Mouse (Mus musculus): ENCODE measurements at regions not wholly inside any gene's neighbourhood (a gene's known extent, or its start where the extent isn't known, plus 50 kb on each side); places are given as distances from the start of the nearest gene placed in this dataset.
A peak's percentile ranks its signal among the peaks of the same experiment; 100 is the strongest.

GRCm38 (mm10) chr4:124393595-124393994, 217.0 kb downstream of the 3100002H09Rik start:
- Histone ChIP-seq H3K27me3 (ENCODE audit: control insufficient read depth, insufficient read depth, low read length) (no peaks in the 10 kb centered on the region), H3K27ac (ENCODE audit: low read length) (no peak overlapping the region), H3K9me3 (replicated peaks; ENCODE audit: control insufficient read depth, low read length) (no peaks in the 10 kb centered on the region), H3K9ac (ENCODE audit: low read length) (no peak overlapping the region), H3K4me1 (ENCODE audit: control insufficient read depth, insufficient read depth, low read length) (peaks cover 12% of the 10 kb centered on the region; the same call in 1 of the 2 replicates), H3K4me2 (ENCODE audit: low read depth, low read length) (no peak overlapping the region), H3K36me3 (ENCODE audit: control insufficient read depth, insufficient read depth, low read length) (no peaks in the 10 kb centered on the region), H3K4me3 (replicated peaks; ENCODE audit: low read length) (no peak overlapping the region)
- ATAC-seq (ENCODE audit: insufficient read depth, low FRiP score), result no peak
- WGBS, result 37% methylated on average over 10 of the region's 10 CpGs

GRCm38 (mm10) chr4:124389067-124389466, 221.5 kb downstream of the 3100002H09Rik start:
- peaks cover 19% of the 10 kb centered on the region; the same call in 1 of the 2 replicates for H3K4me1 ChIP-seq (ENCODE audit: control insufficient read depth, insufficient read depth, low read length)
- H3K36me3 ChIP-seq (ENCODE audit: control insufficient read depth, insufficient read depth, low read length), result no peaks in the 10 kb centered on the region
- H3K9ac ChIP-seq (ENCODE audit: low read length), result no peak overlapping the region
- no peaks in the 10 kb centered on the region for H3K27me3 ChIP-seq (ENCODE audit: control insufficient read depth, insufficient read depth, low read length)
- 69% methylated on average over 10 of the region's 10 CpGs for WGBS
- H3K27ac ChIP-seq (ENCODE audit: low read length), result no peak overlapping the region
- ATAC-seq (ENCODE audit: insufficient read depth, low FRiP score), result no peak
- no peak overlapping the region for H3K4me3 ChIP-seq (replicated peaks; ENCODE audit: low read length)
- no peaks in the 10 kb centered on the region for H3K9me3 ChIP-seq (replicated peaks; ENCODE audit: control insufficient read depth, low read length)
- H3K4me2 ChIP-seq (ENCODE audit: low read depth, low read length), result no peak overlapping the region

GRCm38 (mm10) chr4:124385106-124386055, 225.2 kb downstream of the 3100002H09Rik start:
- ATAC-seq (ENCODE audit: insufficient read depth, low FRiP score), result peak; percentile 62

GRCm38 (mm10) chr4:124376504-124376903, 234.1 kb downstream of the 3100002H09Rik start:
- Histone ChIP-seq H3K4me1 (ENCODE audit: control insufficient read depth, insufficient read depth, low read length) (no peaks in the 10 kb centered on the region), H3K27ac (ENCODE audit: low read length) (no peak overlapping the region), H3K4me3 (replicated peaks; ENCODE audit: low read length) (no peak overlapping the region), H3K9me3 (replicated peaks; ENCODE audit: control insufficient read depth, low read length) (no peaks in the 10 kb centered on the region), H3K9ac (ENCODE audit: low read length) (no peak overlapping the region), H3K27me3 (ENCODE audit: control insufficient read depth, insufficient read depth, low read length) (no peaks in the 10 kb centered on the region), H3K4me2 (ENCODE audit: low read depth, low read length) (no peak overlapping the region), H3K36me3 (ENCODE audit: control insufficient read depth, insufficient read depth, low read length) (no peaks in the 10 kb centered on the region)
- no peak for ATAC-seq (ENCODE audit: insufficient read depth, low FRiP score)
- WGBS, result 69% methylated on average over 5 of the region's 5 CpGs

More at GRCm38 (mm10) chr4:124385106-124386055, 225.2 kb downstream of the 3100002H09Rik start:
- Histone ChIP-seq H3K4me1 (ENCODE audit: control insufficient read depth, insufficient read depth, low read length) (peaks cover 14% of the 10 kb centered on the region; the same call in 1 of the 2 replicates), H3K27me3 (ENCODE audit: control insufficient read depth, insufficient read depth, low read length) (no peaks in the 10 kb centered on the region), H3K36me3 (ENCODE audit: control insufficient read depth, insufficient read depth, low read length) (no peaks in the 10 kb centered on the region), H3K9ac (ENCODE audit: low read length) (no peak overlapping the region), H3K9me3 (replicated peaks; ENCODE audit: control insufficient read depth, low read length) (no peaks in the 10 kb centered on the region), H3K4me2 (ENCODE audit: low read depth, low read length) (peak overlapping the region; percentile 7; the same call in 1 of the 2 replicates), H3K27ac (ENCODE audit: low read length) (no peak overlapping the region), H3K4me3 (replicated peaks; ENCODE audit: low read length) (no peak overlapping the region)
- 15% methylated on average over 11 of the region's 11 CpGs for WGBS

GRCm38 (mm10) chr4:124375581-124375980, 235.0 kb downstream of the 3100002H09Rik start:
- H3K4me1 ChIP-seq (ENCODE audit: control insufficient read depth, insufficient read depth, low read length), result no peaks in the 10 kb centered on the region
- WGBS, result 45% methylated on average over 6 of the region's 6 CpGs
- H3K9ac ChIP-seq (ENCODE audit: low read length), result no peak overlapping the region
- no peaks in the 10 kb centered on the region for H3K9me3 ChIP-seq (replicated peaks; ENCODE audit: control insufficient read depth, low read length)
- no peak for ATAC-seq (ENCODE audit: insufficient read depth, low FRiP score)
- H3K27me3 ChIP-seq (ENCODE audit: control insufficient read depth, insufficient read depth, low read length), result no peaks in the 10 kb centered on the region
- H3K36me3 ChIP-seq (ENCODE audit: control insufficient read depth, insufficient read depth, low read length), result no peaks in the 10 kb centered on the region
- H3K27ac ChIP-seq (ENCODE audit: low read length), result no peak overlapping the region
- no peak overlapping the region for H3K4me3 ChIP-seq (replicated peaks; ENCODE audit: low read length)
- no peak overlapping the region for H3K4me2 ChIP-seq (ENCODE audit: low read depth, low read length)

- Histone ChIP-seq H3K9me3 (replicated peaks; ENCODE audit: control insufficient read depth, low read length) (no peaks in the 10 kb centered on the region), H3K4me1 (ENCODE audit: control insufficient read depth, insufficient read depth, low read length) (no peaks in the 10 kb centered on the region), H3K9ac (ENCODE audit: low read length) (no peak overlapping the region), H3K27me3 (ENCODE audit: control insufficient read depth, insufficient read depth, low read length) (no peaks in the 10 kb centered on the region; the same call in 1 of the 2 replicates), H3K4me2 (ENCODE audit: low read depth, low read length) (no peak overlapping the region), H3K4me3 (replicated peaks; ENCODE audit: low read length) (no peak overlapping the region), H3K36me3 (ENCODE audit: control insufficient read depth, insufficient read depth, low read length) (no peaks in the 10 kb centered on the region), H3K27ac (ENCODE audit: low read length) (no peak overlapping the region)
- WGBS, result 86% methylated on average over 3 of the region's 3 CpGs
- ATAC-seq (ENCODE audit: insufficient read depth, low FRiP score), result no peak
Measured at GRCm38 (mm10) chr4:124368831-124369230, 241.8 kb downstream of the 3100002H09Rik start.

- Histone ChIP-seq H3K36me3 (ENCODE audit: control insufficient read depth, insufficient read depth, low read length) (no peaks in the 10 kb centered on the region), H3K27ac (ENCODE audit: low read length) (no peak overlapping the region), H3K4me1 (ENCODE audit: control insufficient read depth, insufficient read depth, low read length) (no peaks in the 10 kb centered on the region), H3K27me3 (ENCODE audit: control insufficient read depth, insufficient read depth, low read length) (no peaks in the 10 kb centered on the region; the same call in 1 of the 2 replicates), H3K4me3 (replicated peaks; ENCODE audit: low read length) (no peak overlapping the region), H3K9me3 (replicated peaks; ENCODE audit: control insufficient read depth, low read length) (no peaks in the 10 kb centered on the region), H3K9ac (ENCODE audit: low read length) (no peak overlapping the region), H3K4me2 (ENCODE audit: low read depth, low read length) (no peak overlapping the region)
- WGBS, result 85% methylated on average over 10 of the region's 10 CpGs
- no peak for ATAC-seq (ENCODE audit: insufficient read depth, low FRiP score)
Measured at GRCm38 (mm10) chr4:124368085-124368484, 242.5 kb downstream of the 3100002H09Rik start.

- no peaks in the 10 kb centered on the region for H3K36me3 ChIP-seq (ENCODE audit: control insufficient read depth, insufficient read depth, low read length)
- no peak for ATAC-seq (ENCODE audit: insufficient read depth, low FRiP score)
- H3K4me2 ChIP-seq (ENCODE audit: low read depth, low read length), result no peak overlapping the region
- no peak overlapping the region for H3K9ac ChIP-seq (ENCODE audit: low read length)
- H3K27ac ChIP-seq (ENCODE audit: low read length), result no peak overlapping the region
- whole genome bisulfite sequencing, result 63% methylated on average over 6 of the region's 6 CpGs
- H3K9me3 ChIP-seq (replicated peaks; ENCODE audit: control insufficient read depth, low read length), result no peaks in the 10 kb centered on the region
- H3K4me1 ChIP-seq (ENCODE audit: control insufficient read depth, insufficient read depth, low read length), result no peaks in the 10 kb centered on the region
- no peak overlapping the region for H3K4me3 ChIP-seq (replicated peaks; ENCODE audit: low read length)
- H3K27me3 ChIP-seq (ENCODE audit: control insufficient read depth, insufficient read depth, low read length), result no peaks in the 10 kb centered on the region
Measured at GRCm38 (mm10) chr4:124360578-124360908, 250.1 kb downstream of the 3100002H09Rik start.

GRCm38 (mm10) chr4:124359707-124360577, 250.7 kb downstream of the 3100002H09Rik start:
- Histone ChIP-seq H3K9ac (ENCODE audit: low read length) (no peak overlapping the region), H3K27ac (ENCODE audit: low read length) (no peak overlapping the region), H3K4me1 (ENCODE audit: control insufficient read depth, insufficient read depth, low read length) (no peaks in the 10 kb centered on the region), H3K36me3 (ENCODE audit: control insufficient read depth, insufficient read depth, low read length) (no peaks in the 10 kb centered on the region), H3K27me3 (ENCODE audit: control insufficient read depth, insufficient read depth, low read length) (no peaks in the 10 kb centered on the region), H3K4me2 (ENCODE audit: low read depth, low read length) (no peak overlapping the region), H3K4me3 (replicated peaks; ENCODE audit: low read length) (no peak overlapping the region), H3K9me3 (replicated peaks; ENCODE audit: control insufficient read depth, low read length) (no peaks in the 10 kb centered on the region)
- 44% methylated on average over 13 of the region's 13 CpGs for WGBS
- ATAC-seq (ENCODE audit: insufficient read depth, low FRiP score), result no peak
